Mouse (Mus musculus) embryonic facial prominence, embryonic 14.5 days (tissue): Measurements from ENCODE around the gene Bms1. TPM values are rescaled to one million over a fixed set of nuclear protein-coding genes. Genes with fewer than 3 reads are reported as not detected.

Source experiments
- ATAC-seq: fragments of 200-750 bp; cut with Nextera tagmentation; 2 replicates; pipeline ENCODE4 v1.8.0; 2017; ENCODE audit warnings: low read depth, moderate number of reproducible peaks, moderate TSS enrichment
- DNase-seq: peaks from one replicate; pipeline ENCODE4 v3.0.0-alpha.2; 2015; ENCODE audit warnings: low spot score
- H3K27ac ChIP-seq: fragments of 300-500 bp; sonication (generic); replicated peaks from 2 replicates; pipeline ENCODE4 v1.5.1; 2014; ENCODE audit warnings: low read depth, mild to moderate bottlenecking, low read length, moderate library complexity
- H3K27me3 ChIP-seq: fragments of 300-500 bp; sonication (generic); replicated peaks from 2 replicates; pipeline ENCODE4 v1.6.1; 2014; ENCODE audit warnings: low read length; ENCODE audit not compliant: control insufficient read depth, insufficient read depth
- H3K36me3 ChIP-seq: fragments of 300-500 bp; sonication (generic); 2 replicates; pipeline ENCODE4 v1.6.1; 2014; ENCODE audit warnings: low read length, mixed read lengths; ENCODE audit not compliant: control insufficient read depth, insufficient read depth
- H3K4me1 ChIP-seq: fragments of 300-500 bp; sonication (generic); 2 replicates; pipeline ENCODE4 v1.6.1; 2014; ENCODE audit warnings: antibody characterized with exemption, low read length; ENCODE audit not compliant: control insufficient read depth, insufficient read depth
- H3K4me2 ChIP-seq: fragments of 300-500 bp; sonication (generic); 2 replicates; pipeline ENCODE4 v1.6.1; 2014; ENCODE audit warnings: low read depth, mild to moderate bottlenecking, low read length, moderate library complexity, mixed read lengths
- H3K4me3 ChIP-seq: fragments of 300-500 bp; sonication (generic); 2 replicates; pipeline ENCODE4 v1.5.1; 2014; ENCODE audit warnings: low read depth, mild to moderate bottlenecking, low read length
- H3K9ac ChIP-seq: fragments of 300-500 bp; sonication (generic); 2 replicates; pipeline ENCODE4 v1.6.1; 2014; ENCODE audit warnings: low read depth, mild to moderate bottlenecking, low read length, moderate library complexity, mixed read lengths
- H3K9me3 ChIP-seq: fragments of 300-500 bp; sonication (generic); 2 replicates; pipeline ENCODE4 v1.6.1; 2016; ENCODE audit warnings: low read length; ENCODE audit not compliant: control insufficient read depth
- WGBS: fragments of 180-500 bp; shearing (Covaris S2); extraction: QIAGEN DNeasy Blood & Tissue Kit; methylation state at CpG from one replicate; pipeline ENCODE4 v1.1.7; 2014; 5-methylcytosine and 5-hydroxymethylcytosine counted together
- microRNA-seq: library from miRNA; unstranded; fragments of <30 nt; microRNA quantifications from one replicate; pipeline ENCODE4, GENCODE M21; 2016; ENCODE audit warnings: borderline number of aligned reads
- polyA plus RNA-seq: library from polyadenylated mRNA; unstranded; fragments of >200 nt; fragmentation: Nextera tagmentation; extraction: Ambion mirVana; gene quantifications from 2 replicates; pipeline ENCODE4 v1.2.1, GENCODE M21; 2014

The Bms1 gene
- polyA plus RNA-seq, 1 experiment from 2014 or later = 29.6 TPM

GRCm38 (mm10) chr6:118347291-118347690 is 72.0 kb downstream of the Bms1 start:
- ATAC-seq = no peak
- Histone ChIP-seq H3K27ac (no peak overlapping the region), H3K36me3 (no peaks in the 10 kb centered on the region)

GRCm38 (mm10) chr6:118341861-118342485 is 77.3 kb downstream of the Bms1 start:
- WGBS = 87% methylated on average over 11 of the region's 11 CpGs
- DNase-seq = no peak
- H3K27ac ChIP-seq = no peak overlapping the region

More at GRCm38 (mm10) chr6:118347291-118347690, 72.0 kb downstream of the Bms1 start:
- Histone ChIP-seq H3K4me1 (no peaks in the 10 kb centered on the region; the same call in 1 of the 2 replicates), H3K9me3 (no peaks in the 10 kb centered on the region), H3K27me3 (no peaks in the 10 kb centered on the region), H3K4me2 (no peak overlapping the region), H3K4me3 (no peak overlapping the region), H3K9ac (no peak overlapping the region)
- 87% methylated on average over 8 of the region's 8 CpGs for whole genome bisulfite sequencing
- DNase-seq = no peak

DNA sequence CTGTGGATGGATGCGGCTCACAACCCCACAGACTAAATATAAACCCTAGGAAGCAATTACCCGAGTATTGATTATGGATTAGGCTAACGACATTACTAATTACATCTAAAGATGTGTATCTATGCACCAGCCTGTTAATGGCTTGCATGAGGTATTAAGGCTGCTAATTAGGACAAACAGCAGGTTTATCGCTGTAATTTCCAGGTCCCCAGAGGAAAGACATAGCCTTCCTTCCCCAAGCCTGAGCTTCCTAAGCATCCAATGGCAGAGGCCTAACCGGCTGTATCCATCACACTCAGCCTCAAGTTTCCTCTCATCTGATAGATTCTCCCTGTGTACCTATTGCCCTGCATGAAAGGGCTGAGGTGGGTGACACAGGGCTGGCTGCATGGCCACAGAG is 81.6 kb downstream of the Bms1 start:
- Histone ChIP-seq H3K9ac (no peak overlapping the region), H3K27ac (no peak overlapping the region), H3K36me3 (no peaks in the 10 kb centered on the region), H3K4me1 (peaks cover 7% of the 10 kb centered on the region; the same call in 1 of the 2 replicates), H3K27me3 (no peaks in the 10 kb centered on the region), H3K4me3 (no peak overlapping the region), H3K4me2 (no peak overlapping the region), H3K9me3 (no peaks in the 10 kb centered on the region)
- ATAC-seq = no peak
- DNase-seq = no peak
- WGBS = 80% methylated on average over 5 of the region's 5 CpGs

More at GRCm38 (mm10) chr6:118341861-118342485, 77.3 kb downstream of the Bms1 start:
- Histone ChIP-seq H3K27me3 (no peaks in the 10 kb centered on the region), H3K4me2 (no peak overlapping the region), H3K9me3 (no peaks in the 10 kb centered on the region), H3K36me3 (no peaks in the 10 kb centered on the region), H3K9ac (no peak overlapping the region), H3K4me1 (no peaks in the 10 kb centered on the region; the same call in 1 of the 2 replicates), H3K4me3 (no peak overlapping the region)
- ATAC-seq = no peak

DNA sequence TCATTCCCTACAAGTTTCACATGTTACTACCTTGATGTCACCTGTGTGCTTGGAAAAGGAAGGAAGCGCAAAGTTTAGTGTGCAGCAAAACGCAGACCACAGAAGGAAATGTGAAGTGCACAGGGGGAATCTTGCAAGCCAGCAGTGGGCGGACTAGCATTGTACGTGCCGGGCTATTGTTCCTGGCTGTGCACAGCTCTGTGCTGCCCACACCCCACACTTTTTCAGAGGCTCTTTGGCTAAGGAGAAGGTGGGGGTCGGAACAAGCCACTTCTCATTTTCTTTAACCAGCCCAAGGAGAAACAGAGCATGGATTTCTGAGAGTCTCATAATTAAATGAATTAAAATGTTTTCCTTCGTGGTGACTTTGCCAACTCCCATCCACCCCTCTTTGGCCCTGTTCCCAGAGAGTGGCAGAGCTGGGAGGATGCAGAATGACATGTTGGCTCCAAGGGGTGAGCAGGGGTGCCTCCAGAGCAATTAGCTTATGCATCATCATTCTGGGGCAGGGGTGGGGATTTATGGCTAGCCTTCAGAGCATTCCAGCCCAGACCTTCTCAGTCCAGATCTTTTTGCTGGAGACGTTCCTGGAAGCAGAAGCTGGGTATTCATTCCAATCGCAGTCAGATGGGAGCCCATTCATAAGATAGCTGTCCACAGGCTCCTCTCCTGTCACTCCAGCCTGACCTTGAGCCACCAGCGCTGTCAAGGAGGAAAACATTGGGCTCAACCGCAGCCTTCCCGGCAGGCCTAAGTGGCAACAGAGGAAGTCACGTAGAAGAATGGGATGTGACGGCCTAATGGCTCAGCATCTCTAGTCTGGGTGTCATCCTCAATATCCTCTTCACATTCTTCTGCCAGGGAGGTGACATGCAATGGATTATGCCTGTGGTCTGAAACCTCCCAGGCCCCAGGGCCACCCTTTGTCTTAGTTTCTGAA is 82.5 kb downstream of the Bms1 start:
- peak; percentile 77 for ATAC-seq
- Histone ChIP-seq H3K27me3 (no peaks in the 10 kb centered on the region), H3K4me3 (no peak overlapping the region), H3K4me1 (peaks cover 7% of the 10 kb centered on the region; the same call in 1 of the 2 replicates), H3K9me3 (no peaks in the 10 kb centered on the region), H3K4me2 (no peak overlapping the region), H3K27ac (no peak overlapping the region), H3K36me3 (no peaks in the 10 kb centered on the region), H3K9ac (no peak overlapping the region)
- 63% methylated on average over 14 of the region's 14 CpGs for WGBS
- peak; percentile 77 for DNase-seq

- H3K4me1 ChIP-seq = peaks cover 7% of the 10 kb centered on the region; the same call in 1 of the 2 replicates
- WGBS = 62% methylated on average over 5 of the region's 5 CpGs
- DNase-seq (no peak), ATAC-seq (no peak)
- H3K9me3 ChIP-seq = no peaks in the 10 kb centered on the region
- no peak overlapping the region for H3K4me3 ChIP-seq
- H3K36me3 ChIP-seq = no peaks in the 10 kb centered on the region
- H3K9ac ChIP-seq = no peak overlapping the region
- no peaks in the 10 kb centered on the region for H3K27me3 ChIP-seq
- H3K4me2 ChIP-seq = no peak overlapping the region
- no peak overlapping the region for H3K27ac ChIP-seq
Measured at GRCm38 (mm10) chr6:118335934-118336450, 83.3 kb downstream of the Bms1 start.

DNA sequence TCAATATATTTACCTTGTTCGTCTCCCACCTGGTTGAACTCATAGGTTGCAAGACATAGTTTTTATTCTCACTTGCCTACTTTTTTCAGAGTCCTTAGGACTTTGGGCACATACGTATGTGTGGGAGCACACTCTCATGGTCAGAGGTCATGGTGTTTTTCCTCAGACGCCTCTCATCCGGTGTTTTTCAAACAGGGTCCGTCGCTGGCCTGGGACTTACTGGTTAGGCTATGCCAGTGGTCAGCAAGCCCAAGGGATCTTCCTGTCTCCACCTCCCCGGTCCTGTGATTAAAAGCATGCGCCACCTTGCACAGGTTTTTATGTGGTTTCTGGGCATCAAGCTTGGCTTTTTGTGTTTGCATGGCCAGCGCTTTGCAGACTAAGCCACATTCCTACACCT is 85.4 kb downstream of the Bms1 start:
- H3K36me3 ChIP-seq = no peaks in the 10 kb centered on the region
- H3K27ac ChIP-seq = no peak overlapping the region
- H3K9me3 ChIP-seq = no peaks in the 10 kb centered on the region
- no peak for ATAC-seq
- no peak overlapping the region for H3K4me3 ChIP-seq
- peaks cover 7% of the 10 kb centered on the region; the same call in 1 of the 2 replicates for H3K4me1 ChIP-seq
- H3K4me2 ChIP-seq = no peak overlapping the region
- H3K27me3 ChIP-seq = no peaks in the 10 kb centered on the region
- no peak for DNase-seq
- WGBS = 83% methylated on average over 9 of the region's 9 CpGs
- no peak overlapping the region for H3K9ac ChIP-seq

Small RNA genes within 50 kb of the gene (microRNA-seq; reads per million reads assigned to microRNA genes)
- gene Gm25953 = not detected

Other genes with a start within 250 kb of the Bms1 start
- gene Ret, start 221.8 kb downstream of the Bms1 start, polyA plus RNA-seq = 6.5 and 7.4 TPM in 2 replicates
- gene Zfp248, start 36.1 kb upstream of the Bms1 start, polyA plus RNA-seq = 7.7 and 8.1 TPM in 2 replicates
- 18.5 and 18.9 TPM in 2 replicates for gene Zfp9, start 59.8 kb upstream of the Bms1 start, polyA plus RNA-seq
- gene Ankrd26, start 142.8 kb upstream of the Bms1 start, polyA plus RNA-seq = 9.9 and 11.7 TPM in 2 replicates